ENCODE assay signal across 8 mouse cellular contexts in genomic region chr2:137233936-137234335, GRCm38 (mm10).
"Had no signal": no experiment of that assay in that cellular context is flagged by ENCODE, and none has a peak within 500 bp of the region (broad histone marks: within the 10 kb centered on the region; RNA-seq: fewer than 3 reads in every experiment).

No protein-coding gene starts in this region.

- DNase-seq: kidney, adult 8-10 months; kidney, postnatal 25 days; midbrain, embryonic 14.5 days; retina, postnatal 1 day; right cerebral cortex, postnatal 4 days; spleen, adult 18-20 months; thymus, adult 18-20 months; thymus, postnatal 14 days had no signal
